Mouse (Mus musculus): ENCODE results near the gene Ak1. TPM values are rescaled to one million over a fixed set of nuclear protein-coding genes. Genes with fewer than 3 reads are reported as not detected.

The Ak1 gene
- polyA plus RNA-seq, 1 experiment from 2014 or later, result 179 TPM

DNA sequence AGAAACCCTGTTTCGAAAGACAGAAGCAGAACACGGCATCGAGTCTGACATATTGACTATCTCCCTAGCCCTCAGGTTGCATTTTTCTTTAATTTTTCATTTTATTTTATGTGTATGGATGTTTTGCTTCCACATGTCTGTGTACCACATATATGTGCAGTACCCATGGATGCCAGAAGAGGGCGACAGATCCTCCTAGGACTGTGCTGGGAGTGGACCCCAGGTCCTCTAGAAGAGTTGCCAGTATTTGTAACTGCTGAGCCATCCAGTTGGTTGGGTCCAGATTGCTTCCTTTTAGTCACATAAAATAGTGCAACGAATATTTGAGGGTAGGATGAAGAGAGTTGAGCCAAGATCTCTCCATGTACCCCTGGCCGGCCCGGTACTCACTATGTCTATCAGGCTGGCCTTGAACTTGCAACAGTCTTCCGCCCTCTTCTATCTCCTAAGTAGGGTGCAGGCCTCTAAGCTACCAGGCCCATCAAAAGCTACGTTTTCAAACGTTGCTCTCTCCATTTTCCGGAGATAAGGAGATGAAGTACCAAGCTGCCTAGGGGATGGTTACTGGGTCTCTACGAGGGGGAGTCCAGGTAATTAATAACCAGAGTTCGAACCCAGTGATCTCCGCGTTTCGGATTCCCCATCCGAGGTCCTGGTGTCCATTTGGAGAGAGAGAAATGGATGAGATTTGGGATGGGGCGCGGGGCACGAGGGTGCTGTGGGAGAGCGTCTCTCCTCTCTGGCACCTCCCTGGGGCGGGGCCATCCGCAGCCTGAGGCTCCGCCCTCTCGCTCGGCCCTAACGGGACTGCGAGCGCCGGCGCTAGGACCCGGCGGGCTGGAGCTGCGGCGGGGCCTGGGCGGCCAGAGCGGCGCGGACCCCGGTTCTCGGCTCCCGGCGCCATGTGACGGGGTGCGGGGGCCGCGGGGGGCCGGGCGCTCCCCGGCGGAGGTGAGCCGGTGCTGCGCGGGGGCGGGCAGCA is 15.1 kb upstream of the Ak1 start:
- 11% methylated on average over 51 of the region's 55 CpGs for WGBS
- Histone ChIP-seq H3K27me3 (ENCODE audit: insufficient read depth, poor library complexity, severe bottlenecking) (no peaks in the 10 kb centered on the region), H3K9me3 (no peaks in the 10 kb centered on the region), H3K27ac (peak overlapping the region; percentile 94), H3K36me3 (no peaks in the 10 kb centered on the region), H3K4me3 (peak overlapping the region; percentile 82), H3K4me1 (peaks cover 67% of the 10 kb centered on the region)
- DNase-seq (ENCODE audit: low spot score), result peak; percentile 92

- H3K4me1 ChIP-seq, result peaks cover 67% of the 10 kb centered on the region
- peaks cover 4% of the 10 kb centered on the region for H3K36me3 ChIP-seq
- H3K4me3 ChIP-seq, result peak overlapping the region; percentile 82
Measured at GRCm38 (mm10) chr2:32607262-32607947, 14.2 kb upstream of the Ak1 start.

GRCm38 (mm10) chr2:32608141-32608777 is 13.3 kb upstream of the Ak1 start:
- H3K4me3 ChIP-seq, result peak overlapping the region; percentile 82
- H3K4me1 ChIP-seq, result peaks cover 64% of the 10 kb centered on the region
- WGBS, result 4% methylated on average over 25 of the region's 25 CpGs
- peak; percentile 96 for DNase-seq (ENCODE audit: low spot score)
- peaks cover 9% of the 10 kb centered on the region for H3K36me3 ChIP-seq
- H3K27me3 ChIP-seq (ENCODE audit: insufficient read depth, poor library complexity, severe bottlenecking), result no peaks in the 10 kb centered on the region
- H3K9me3 ChIP-seq, result no peaks in the 10 kb centered on the region
- H3K27ac ChIP-seq, result peak overlapping the region; percentile 94

More at GRCm38 (mm10) chr2:32607262-32607947, 14.2 kb upstream of the Ak1 start:
- DNase-seq (ENCODE audit: low spot score), result peak; percentile 86
- Histone ChIP-seq H3K27me3 (ENCODE audit: insufficient read depth, poor library complexity, severe bottlenecking) (no peaks in the 10 kb centered on the region), H3K27ac (peak overlapping the region; percentile 94), H3K9me3 (no peaks in the 10 kb centered on the region)
- WGBS, result 5% methylated on average over 34 of the region's 34 CpGs

- Histone ChIP-seq H3K36me3 (peaks cover 15% of the 10 kb centered on the region), H3K4me3 (peak overlapping the region; percentile 82), H3K4me1 (peaks cover 64% of the 10 kb centered on the region), H3K27me3 (ENCODE audit: insufficient read depth, poor library complexity, severe bottlenecking) (no peaks in the 10 kb centered on the region), H3K27ac (peak overlapping the region; percentile 94), H3K9me3 (no peaks in the 10 kb centered on the region)
- 31% methylated on average over 18 of the region's 18 CpGs for WGBS
- no peak for DNase-seq (ENCODE audit: low spot score)
Measured at GRCm38 (mm10) chr2:32608778-32609435, 12.7 kb upstream of the Ak1 start.

GRCm38 (mm10) chr2:32610610-32611229 is 10.8 kb upstream of the Ak1 start:
- Histone ChIP-seq H3K27ac (peak overlapping the region; percentile 81), H3K4me3 (peak overlapping the region; percentile 56), H3K9me3 (no peaks in the 10 kb centered on the region), H3K36me3 (peaks cover 29% of the 10 kb centered on the region), H3K4me1 (peaks cover 64% of the 10 kb centered on the region), H3K27me3 (ENCODE audit: insufficient read depth, poor library complexity, severe bottlenecking) (no peaks in the 10 kb centered on the region)
- 11% methylated on average over 23 of the region's 23 CpGs for WGBS
- peak; percentile 80 for DNase-seq (ENCODE audit: low spot score)

DNA sequence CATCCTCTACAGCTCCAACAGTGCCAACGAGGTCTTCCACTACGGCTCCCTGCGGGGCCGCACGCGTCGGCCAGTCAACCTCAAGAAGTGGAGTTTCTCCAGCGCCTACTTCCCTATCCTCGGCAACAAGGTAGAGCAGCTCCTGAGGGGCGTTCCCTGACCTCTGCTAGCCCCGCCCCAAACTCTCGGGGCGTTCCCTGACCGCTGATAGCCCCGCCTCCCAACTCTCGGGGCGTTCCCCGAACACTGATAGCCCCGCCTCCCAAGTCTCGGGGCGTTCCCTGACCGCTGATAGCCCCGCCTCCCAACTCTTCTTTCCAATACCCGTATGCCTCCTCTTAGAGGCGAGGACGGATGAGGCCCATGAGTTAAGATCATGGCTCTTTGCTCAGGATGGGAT is 9.3 kb upstream of the Ak1 start:
- H3K4me1 ChIP-seq, result peaks cover 55% of the 10 kb centered on the region
- no peaks in the 10 kb centered on the region for H3K9me3 ChIP-seq
- H3K36me3 ChIP-seq, result peaks cover 44% of the 10 kb centered on the region
- DNase-seq (ENCODE audit: low spot score), result peak; percentile 84
- no peak overlapping the region for H3K4me3 ChIP-seq
- H3K27me3 ChIP-seq (ENCODE audit: insufficient read depth, poor library complexity, severe bottlenecking), result no peaks in the 10 kb centered on the region
- H3K27ac ChIP-seq, result no peak overlapping the region; the same call in 1 of the 2 replicates
- 69% methylated on average over 26 of the region's 26 CpGs for WGBS

GRCm38 (mm10) chr2:32617109-32617508 is 4.4 kb upstream of the Ak1 start:
- no peak for DNase-seq (ENCODE audit: low spot score)
- Histone ChIP-seq H3K4me1 (peaks cover 49% of the 10 kb centered on the region), H3K36me3 (peaks cover 63% of the 10 kb centered on the region), H3K4me3 (no peak overlapping the region), H3K27me3 (ENCODE audit: insufficient read depth, poor library complexity, severe bottlenecking) (no peaks in the 10 kb centered on the region), H3K27ac (no peak overlapping the region), H3K9me3 (no peaks in the 10 kb centered on the region)
- WGBS, result 97% methylated on average over 1 of the region's 1 CpGs

GRCm38 (mm10) chr2:32617601-32618000 is 4.0 kb upstream of the Ak1 start:
- H3K4me1 ChIP-seq, result peaks cover 49% of the 10 kb centered on the region
- H3K9me3 ChIP-seq, result no peaks in the 10 kb centered on the region
- no peak overlapping the region for H3K4me3 ChIP-seq
- 94% methylated on average over 4 of the region's 4 CpGs for WGBS
- H3K27me3 ChIP-seq (ENCODE audit: insufficient read depth, poor library complexity, severe bottlenecking), result no peaks in the 10 kb centered on the region
- DNase-seq (ENCODE audit: low spot score), result no peak
- peaks cover 59% of the 10 kb centered on the region for H3K36me3 ChIP-seq
- H3K27ac ChIP-seq, result no peak overlapping the region

DNA sequence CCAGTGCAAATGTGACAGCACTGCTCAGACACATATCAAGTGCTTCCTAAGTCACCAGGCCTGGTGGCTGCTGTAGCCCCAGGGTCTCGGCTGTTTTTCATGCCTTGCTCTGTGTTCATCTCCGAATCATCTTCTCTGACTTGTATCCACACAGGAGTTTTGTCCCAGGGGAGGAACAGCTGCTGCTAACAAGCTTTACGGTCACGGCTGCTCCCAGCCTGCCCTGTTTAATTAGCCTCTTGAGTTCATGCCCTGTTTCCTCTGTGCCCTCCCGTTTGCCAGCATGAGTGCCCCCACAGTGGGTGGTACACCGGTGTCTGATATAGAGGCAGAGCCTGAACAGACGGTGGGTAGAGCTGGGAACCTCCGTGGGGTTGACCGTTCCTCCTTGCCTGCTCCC is 3.5 kb upstream of the Ak1 start:
- no peaks in the 10 kb centered on the region for H3K9me3 ChIP-seq
- 84% methylated on average over 9 of the region's 9 CpGs for WGBS
- no peak for DNase-seq (ENCODE audit: low spot score)
- peaks cover 57% of the 10 kb centered on the region for H3K36me3 ChIP-seq
- no peak overlapping the region for H3K4me3 ChIP-seq
- H3K27ac ChIP-seq, result peak overlapping the region; percentile 32; the same call in 1 of the 2 replicates
- no peaks in the 10 kb centered on the region for H3K27me3 ChIP-seq (ENCODE audit: insufficient read depth, poor library complexity, severe bottlenecking)
- H3K4me1 ChIP-seq, result peaks cover 53% of the 10 kb centered on the region

DNA sequence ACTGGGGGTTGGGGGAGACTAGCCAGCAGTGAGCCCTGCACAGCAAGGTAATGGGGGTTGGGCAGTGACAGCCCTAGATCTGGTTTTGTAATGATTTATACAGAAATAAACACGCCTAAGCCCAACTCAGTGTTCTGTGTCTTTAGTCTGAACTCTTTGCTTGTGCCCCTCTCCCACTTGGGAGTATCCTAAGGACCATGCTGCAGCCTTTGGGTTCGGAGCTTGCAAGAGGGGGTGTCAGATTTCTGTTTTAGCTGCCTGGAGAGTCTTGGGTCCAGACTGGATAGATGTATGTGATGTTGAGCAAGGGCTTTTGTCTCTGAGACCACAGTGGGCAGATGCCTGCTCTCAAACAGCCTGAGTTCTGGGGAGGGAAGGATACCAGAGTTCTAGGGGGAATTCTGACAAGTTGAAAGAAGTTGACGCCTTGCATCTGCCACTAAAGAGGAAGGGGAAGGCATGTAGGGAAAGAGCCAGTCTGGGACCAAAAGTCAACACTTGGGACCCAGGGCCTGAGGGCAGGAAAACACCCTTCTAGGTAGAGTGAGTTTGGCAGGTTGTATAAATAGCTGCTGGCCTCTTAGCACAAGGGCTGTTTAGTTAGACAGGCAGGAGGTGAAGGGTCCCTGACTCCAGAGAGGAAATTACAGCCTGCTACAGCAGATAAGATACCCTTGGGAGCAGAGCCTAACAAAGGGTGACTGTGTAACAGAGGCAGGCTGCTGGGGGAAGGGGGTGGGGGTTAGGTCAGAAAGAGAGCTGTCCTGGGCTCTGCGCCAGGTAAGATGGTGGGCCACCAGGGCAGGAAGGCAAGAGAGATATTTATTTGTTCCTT is 659 bp upstream of the Ak1 start:
- Histone ChIP-seq H3K4me1 (peaks cover 70% of the 10 kb centered on the region), H3K27me3 (ENCODE audit: insufficient read depth, poor library complexity, severe bottlenecking) (no peaks in the 10 kb centered on the region), H3K36me3 (peaks cover 36% of the 10 kb centered on the region), H3K9me3 (no peaks in the 10 kb centered on the region), H3K4me3 (peak overlapping the region; percentile 38), H3K27ac (peak overlapping the region; percentile 90)
- peak; percentile 94 for DNase-seq (ENCODE audit: low spot score)
- WGBS, result 11% methylated on average over 4 of the region's 4 CpGs

DNA sequence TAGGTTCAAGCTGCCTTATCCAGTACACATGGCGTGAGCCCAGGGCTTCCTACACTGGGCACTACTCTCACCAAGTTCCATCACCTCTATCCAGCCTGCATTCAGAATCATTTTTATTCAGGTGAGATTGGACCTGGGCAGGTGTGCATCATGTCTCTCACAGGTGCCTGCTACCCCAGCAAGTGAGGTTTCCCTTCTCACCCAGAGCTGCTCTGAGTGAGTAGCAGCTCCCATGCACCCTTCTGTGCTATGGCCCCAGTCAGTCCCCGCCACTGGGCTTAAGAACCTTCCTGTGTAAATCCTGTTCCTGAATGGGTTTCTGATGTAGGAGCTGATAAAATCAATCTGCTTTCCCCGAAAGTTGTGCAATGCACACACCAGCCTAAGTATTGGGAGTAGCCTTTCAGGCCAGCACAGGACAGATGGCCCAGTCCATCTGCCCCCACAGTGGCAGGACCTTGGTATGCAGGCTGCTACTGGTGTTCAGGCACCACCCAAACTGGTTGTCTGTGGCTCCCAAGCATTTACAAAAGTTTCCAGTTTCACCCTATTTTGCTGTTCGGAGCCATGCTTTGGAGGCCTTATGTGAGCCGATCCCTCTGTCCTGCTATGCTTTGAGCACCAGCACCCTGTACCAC is 2.7 kb downstream of the Ak1 start:
- H3K9me3 ChIP-seq, result no peaks in the 10 kb centered on the region
- H3K4me3 ChIP-seq, result 0 out of 2 replicates have a peak overlapping the region, but pooled peaks have one; percentile 53
- H3K27ac ChIP-seq, result peak overlapping the region; percentile 91
- peaks cover 4% of the 10 kb centered on the region; the same call in 1 of the 2 replicates for H3K36me3 ChIP-seq
- H3K27me3 ChIP-seq (ENCODE audit: insufficient read depth, poor library complexity, severe bottlenecking), result no peaks in the 10 kb centered on the region
- H3K4me1 ChIP-seq, result peaks cover 91% of the 10 kb centered on the region
- no peak for DNase-seq (ENCODE audit: low spot score)
- 58% methylated on average over 5 of the region's 5 CpGs for WGBS
